Mouse (Mus musculus): ENCODE measurements at regions not wholly inside any gene's neighbourhood (a gene's known extent, or its start where the extent isn't known, plus 50 kb on each side); places are given as distances from the start of the nearest gene placed in this dataset.

DNA sequence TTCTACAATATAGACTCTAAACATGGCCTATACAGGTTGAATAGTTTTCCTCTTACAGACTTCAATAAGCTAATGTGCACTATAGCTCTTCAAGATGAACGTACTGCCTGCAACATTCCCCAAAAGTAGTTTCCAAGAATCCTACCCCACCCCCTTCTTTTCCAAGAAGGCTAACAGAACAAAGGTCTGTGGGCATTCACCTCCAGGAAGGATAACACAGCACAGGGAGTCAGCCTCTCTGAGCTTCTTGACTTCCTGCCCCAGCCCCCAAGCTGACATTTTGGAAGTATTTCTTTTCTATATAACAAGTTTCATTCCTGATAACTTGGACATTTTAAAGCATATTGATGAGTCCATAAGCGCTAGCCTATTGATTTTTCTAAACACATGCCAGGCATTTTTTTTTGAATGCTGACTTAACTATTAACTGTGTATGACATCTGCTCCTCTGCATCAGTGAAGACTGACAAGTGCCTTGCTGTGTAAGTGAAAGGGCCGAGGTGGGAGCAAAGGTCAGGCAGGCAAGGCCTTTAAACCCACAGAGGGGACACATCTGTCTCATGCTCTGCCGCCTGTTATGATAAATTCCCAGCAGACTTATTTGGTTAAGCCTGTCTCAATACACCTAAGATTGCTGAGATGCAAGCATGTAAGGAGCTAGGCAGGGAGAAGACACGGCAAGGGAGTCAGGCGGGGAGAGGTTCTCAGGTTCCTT lies 93.8 kb upstream of the Rnaseh2b start:
- DNase-seq = no peak

DNA sequence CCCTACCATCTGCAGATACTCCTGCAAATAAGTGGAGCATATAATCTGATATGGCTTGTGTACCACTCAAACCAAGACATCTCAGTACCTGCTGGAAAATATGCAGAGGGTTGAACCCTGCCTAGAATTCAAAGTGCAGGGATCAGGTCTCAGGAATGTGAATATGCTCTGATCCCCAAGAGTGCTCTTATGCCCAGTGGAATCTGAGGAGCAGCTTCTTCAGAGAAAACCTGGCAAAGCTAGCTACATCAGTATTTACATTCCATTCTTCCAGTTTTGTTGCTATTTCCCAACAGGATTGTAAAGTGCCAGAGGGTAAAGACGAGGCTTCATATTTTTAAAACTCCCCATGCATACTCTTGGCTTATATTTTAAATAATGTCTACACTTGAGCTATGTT lies 77.3 kb upstream of the Rnaseh2b start:
- DNase-seq = no peak

DNA sequence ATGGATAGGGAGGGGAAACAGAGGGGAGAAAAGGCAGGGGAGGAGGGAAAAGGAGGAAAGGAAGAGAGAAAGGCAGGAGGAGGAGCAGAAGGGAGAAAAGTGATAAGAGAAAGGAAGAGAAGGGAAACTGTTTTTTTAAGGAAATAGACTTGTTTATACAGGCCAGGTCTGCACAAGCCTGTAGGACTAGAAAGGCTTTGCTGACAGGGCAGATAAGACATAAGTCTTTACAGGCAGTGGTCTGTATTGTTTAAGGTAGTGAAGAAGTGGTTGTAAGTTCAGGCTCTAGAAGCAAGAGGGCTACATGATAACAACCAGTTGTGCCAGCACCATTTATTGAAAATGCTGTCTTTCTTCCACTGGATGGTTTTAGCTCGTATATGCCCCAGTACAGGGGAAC lies 75.4 kb upstream of the Rnaseh2b start:
- DNase-seq = no peak

DNA sequence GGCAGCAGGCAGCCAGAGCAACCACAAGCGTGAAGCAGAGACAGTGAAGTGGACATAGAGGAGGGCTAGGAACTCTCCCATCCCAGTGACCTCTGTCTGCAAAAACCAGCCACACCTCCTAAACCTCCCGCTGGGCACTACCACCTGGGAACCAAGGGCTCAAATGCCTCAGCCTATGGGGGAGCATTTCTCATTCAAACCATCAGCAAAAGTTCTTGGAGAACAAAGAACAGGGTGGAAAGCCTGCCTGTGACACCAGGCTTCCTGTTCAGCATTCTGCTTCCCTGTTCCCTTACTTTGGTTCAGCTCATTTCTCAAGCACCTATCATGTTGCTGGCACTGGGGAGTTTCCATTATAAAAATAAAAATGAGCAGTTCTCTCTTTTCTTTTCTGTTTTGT lies 74.4 kb upstream of the Rnaseh2b start:
- no peak for DNase-seq

DNA sequence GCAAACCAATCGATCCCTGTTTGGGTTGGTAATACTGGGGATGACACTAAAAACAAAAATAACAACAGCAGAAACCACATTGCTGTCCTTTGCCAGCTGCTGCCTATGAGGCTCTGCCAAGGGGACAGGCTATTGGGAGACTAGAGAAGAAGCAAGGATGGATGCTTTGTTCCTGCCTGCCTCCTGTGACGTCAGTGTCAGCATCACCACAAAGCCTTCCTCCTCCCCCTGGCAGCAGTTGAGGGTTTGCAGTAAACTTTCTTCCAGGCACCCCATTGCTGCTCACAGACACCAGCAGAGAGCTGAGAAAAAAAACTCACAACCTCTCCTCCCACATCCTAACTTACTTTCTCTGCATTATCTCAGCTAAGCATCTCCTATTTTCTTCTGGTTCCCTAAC lies 73.7 kb upstream of the Rnaseh2b start:
- DNase-seq = no peak

DNA sequence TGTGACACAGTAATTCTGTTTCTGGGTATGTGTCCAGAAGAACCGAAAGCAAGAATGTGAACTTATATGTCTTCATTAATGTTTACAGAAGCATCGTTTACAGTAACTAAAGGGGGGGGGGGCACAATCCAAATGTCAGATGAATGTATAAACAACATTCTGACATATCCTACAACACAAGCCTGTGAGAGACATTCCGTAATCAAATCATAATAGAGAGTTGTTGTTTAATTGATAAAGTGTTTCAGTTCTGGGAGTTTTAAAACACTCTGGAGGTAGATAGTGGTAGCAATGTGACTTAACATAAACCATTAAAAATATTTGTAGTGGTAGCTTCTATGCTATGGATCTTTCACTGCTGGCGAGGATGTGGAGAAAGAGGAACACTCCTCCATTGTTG lies 71.6 kb upstream of the Rnaseh2b start:
- no peak for DNase-seq
